Mouse (Mus musculus) neural tube, embryonic 10.5 days (tissue): ENCODE data around the gene Ctbp1.

Experiments
- DNase-seq: peaks from one replicate; pipeline ENCODE4 v3.0.0-alpha.2; 2017; ENCODE audit warnings: low spot score; ENCODE audit errors: extremely low spot score

The Ctbp1 gene

GRCm38 (mm10) chr5:33274953-33275454, at the start of gene Ctbp1:
TSS of gene Ctbp1 (minus strand) at chr5:33274994.
- DNase-seq = peak; percentile 96

GRCm38 (mm10) chr5:33324491-33324890, 49.7 kb upstream of the Ctbp1 start:
- DNase-seq = no peak

- DNase-seq = no peak
Measured at GRCm38 (mm10) chr5:33312192-33312591, 37.4 kb upstream of the Ctbp1 start.

GRCm38 (mm10) chr5:33310704-33311462, 36.1 kb upstream of the Ctbp1 start:
- DNase-seq = no peak

GRCm38 (mm10) chr5:33301801-33302200, 27.0 kb upstream of the Ctbp1 start:
- no peak for DNase-seq

- no peak for DNase-seq
Measured at GRCm38 (mm10) chr5:33297164-33297563, 22.4 kb upstream of the Ctbp1 start.

- no peak for DNase-seq
Measured at GRCm38 (mm10) chr5:33293796-33294430, 19.1 kb upstream of the Ctbp1 start.

- no peak for DNase-seq
Measured at GRCm38 (mm10) chr5:33283951-33284350, 9.2 kb upstream of the Ctbp1 start.

- DNase-seq = no peak
Measured at GRCm38 (mm10) chr5:33281428-33281827, 6.6 kb upstream of the Ctbp1 start.

- DNase-seq = no peak
Measured at GRCm38 (mm10) chr5:33278950-33279349, 4.2 kb upstream of the Ctbp1 start.

GRCm38 (mm10) chr5:33277286-33277685, 2.5 kb upstream of the Ctbp1 start:
- no peak for DNase-seq

- no peak for DNase-seq
Measured at GRCm38 (mm10) chr5:33275754-33276153, 960 bp upstream of the Ctbp1 start.

GRCm38 (mm10) chr5:33274085-33274952, 475 bp downstream of the Ctbp1 start:
- peak; percentile 93 for DNase-seq

- DNase-seq = no peak
Measured at GRCm38 (mm10) chr5:33273777-33274084, 1.1 kb downstream of the Ctbp1 start.

- no peak for DNase-seq
Measured at GRCm38 (mm10) chr5:33272845-33273776, 1.7 kb downstream of the Ctbp1 start.

GRCm38 (mm10) chr5:33272146-33272545, 2.6 kb downstream of the Ctbp1 start:
- DNase-seq = no peak

- peak; percentile 85 for DNase-seq
Measured at GRCm38 (mm10) chr5:33270568-33270967, 4.2 kb downstream of the Ctbp1 start.

- DNase-seq = no peak
Measured at GRCm38 (mm10) chr5:33254416-33254815, 20.4 kb downstream of the Ctbp1 start.

GRCm38 (mm10) chr5:33248186-33248585, 26.6 kb downstream of the Ctbp1 start:
- DNase-seq = no peak

GRCm38 (mm10) chr5:33247387-33247786, 27.4 kb downstream of the Ctbp1 start:
- DNase-seq = no peak

GRCm38 (mm10) chr5:33245701-33246100, 29.1 kb downstream of the Ctbp1 start:
- DNase-seq = no peak
